Mouse (Mus musculus): ENCODE results near the gene Fibcd1. TPM values are rescaled to one million over a fixed set of nuclear protein-coding genes. Genes with fewer than 3 reads are reported as not detected.

Gene Fibcd1
- total RNA-seq, 2 experiments from 2014 or later = 8.4 to 8.7 TPM

- peak; percentile 76 to 77 for DNase-seq (ENCODE audit: low spot score in 2 of 2)
- intact Hi-C loops (cut with DNase I) = no loop called here
These were observed 23.1 kb downstream of the Fibcd1 start for GRCm38 (mm10) chr2:31822524-31823371.

GRCm38 (mm10) chr2:31815367-31815766, 30.4 kb downstream of the Fibcd1 start:
- intact Hi-C loops (cut with DNase I) = loop anchor here (2.0 to 5.0 kb wide), 2 partner anchors 67 to 99 kb away; no protein-coding TSS in a partner anchor
- DNase-seq (ENCODE audit: low spot score in 2 of 2) = peak; percentile 49 to 54

- peak; percentile 40 to 52 for DNase-seq (ENCODE audit: low spot score in 2 of 2)
- intact Hi-C loops (cut with DNase I) = loop anchor here (2.0 to 5.0 kb wide), 2 partner anchors 68 to 100 kb away; no protein-coding TSS in a partner anchor
These were observed 31.1 kb downstream of the Fibcd1 start for GRCm38 (mm10) chr2:31814699-31815098.

GRCm38 (mm10) chr2:31813641-31814040, 32.2 kb downstream of the Fibcd1 start:
- intact Hi-C loops (cut with DNase I) = loop anchor here (2.0 kb wide), 1 partner anchor 101 kb away; no protein-coding TSS in a partner anchor
- no peak for DNase-seq (ENCODE audit: low spot score in 2 of 2)

GRCm38 (mm10) chr2:31811086-31811958, 34.5 kb downstream of the Fibcd1 start:
- intact Hi-C loops (cut with DNase I) = no loop called here
- DNase-seq (ENCODE audit: low spot score in 2 of 2) = no peak

GRCm38 (mm10) chr2:31810444-31810843, 35.4 kb downstream of the Fibcd1 start, which contains the start of gene Qrfp:
TSS of gene Qrfp (minus strand) at chr2:31810580.
- DNase-seq (ENCODE audit: low spot score in 2 of 2) = no peak
- intact Hi-C loops (cut with DNase I) = no loop called here

- intact Hi-C loops (cut with DNase I) = no loop called here
- no peak for DNase-seq (ENCODE audit: low spot score in 2 of 2)
These were observed 36.5 kb downstream of the Fibcd1 start for GRCm38 (mm10) chr2:31809358-31809740.

GRCm38 (mm10) chr2:31808410-31809357, 37.1 kb downstream of the Fibcd1 start:
- intact Hi-C loops (cut with DNase I) = no loop called here

GRCm38 (mm10) chr2:31806639-31807382, 39.0 kb downstream of the Fibcd1 start:
- no peak for DNase-seq (ENCODE audit: low spot score in 2 of 2)
- intact Hi-C loops (cut with DNase I) = no loop called here

More at GRCm38 (mm10) chr2:31808410-31809357, 37.1 kb downstream of the Fibcd1 start:
- DNase-seq (ENCODE audit: low spot score in 2 of 2) = no peak

GRCm38 (mm10) chr2:31803480-31803879, 42.3 kb downstream of the Fibcd1 start:
- intact Hi-C loops (cut with DNase I) = no loop called here
- no peak for DNase-seq (ENCODE audit: low spot score in 2 of 2)

GRCm38 (mm10) chr2:31802811-31803210, 43.0 kb downstream of the Fibcd1 start:
- no peak for DNase-seq (ENCODE audit: low spot score in 2 of 2)
- intact Hi-C loops (cut with DNase I) = no loop called here

- no peak for DNase-seq (ENCODE audit: low spot score in 2 of 2)
- intact Hi-C loops (cut with DNase I) = no loop called here
These were observed 44.4 kb downstream of the Fibcd1 start for GRCm38 (mm10) chr2:31801416-31801815.

- intact Hi-C loops (cut with DNase I) = no loop called here
These were observed 48.9 kb downstream of the Fibcd1 start for GRCm38 (mm10) chr2:31796943-31797342.

GRCm38 (mm10) chr2:31792611-31793010, 53.2 kb downstream of the Fibcd1 start:
- intact Hi-C loops (cut with DNase I) = no loop called here
- no peak for DNase-seq (ENCODE audit: low spot score in 2 of 2)

More at GRCm38 (mm10) chr2:31796943-31797342, 48.9 kb downstream of the Fibcd1 start:
- no peak for DNase-seq (ENCODE audit: low spot score in 2 of 2)

- no peak for DNase-seq (ENCODE audit: low spot score in 2 of 2)
- intact Hi-C loops (cut with DNase I) = no loop called here
These were observed 54.5 kb downstream of the Fibcd1 start for GRCm38 (mm10) chr2:31791260-31791659.

- no peak for DNase-seq (ENCODE audit: low spot score in 2 of 2)
- intact Hi-C loops (cut with DNase I) = no loop called here
These were observed 55.0 kb downstream of the Fibcd1 start for GRCm38 (mm10) chr2:31790728-31791251.

GRCm38 (mm10) chr2:31789215-31789614, 56.6 kb downstream of the Fibcd1 start:
- intact Hi-C loops (cut with DNase I) = loop anchor here (10.0 kb wide), 1 partner anchor 304 kb away; no protein-coding TSS in a partner anchor
- no peak for DNase-seq (ENCODE audit: low spot score in 2 of 2)

GRCm38 (mm10) chr2:31788227-31788626, 57.6 kb downstream of the Fibcd1 start:
- DNase-seq (ENCODE audit: low spot score in 2 of 2) = no peak
- intact Hi-C loops (cut with DNase I) = loop anchor here (10.0 kb wide), 1 partner anchor 303 kb away; no protein-coding TSS in a partner anchor

All from left cerebral cortex, postnatal 36 days (tissue).